Mouse (Mus musculus) stomach, embryonic 14.5 days (tissue): ENCODE results near the gene Arl10. TPM values are rescaled to one million over a fixed set of nuclear protein-coding genes. Genes with fewer than 3 reads are reported as not detected.

Experiments used
- ATAC-seq: fragments of 200-750 bp; cut with Nextera tagmentation; 2 replicates; pipeline ENCODE4 v1.8.0; 2017; ENCODE audit warnings: low read depth, moderate TSS enrichment; ENCODE audit not compliant: insufficient number of reproducible peaks, insufficient read depth, low FRiP score
- H3K27ac ChIP-seq: fragments of 300-500 bp; sonication (generic); 2 replicates; pipeline ENCODE4 v1.5.1; 2014; ENCODE audit warnings: mild to moderate bottlenecking, low read length, moderate library complexity, mixed read lengths
- H3K27me3 ChIP-seq: fragments of 300-500 bp; sonication (generic); 2 replicates; pipeline ENCODE4 v1.6.1; 2014; ENCODE audit warnings: low read length, control low read depth, mixed read lengths; ENCODE audit not compliant: control insufficient read depth, insufficient read depth
- H3K36me3 ChIP-seq: fragments of 300-500 bp; sonication (generic); 2 replicates; pipeline ENCODE4 v1.6.1; 2014; ENCODE audit warnings: mild to moderate bottlenecking, control low read depth, low read length, moderate library complexity, mixed read lengths; ENCODE audit not compliant: control insufficient read depth, insufficient read depth
- H3K4me1 ChIP-seq: fragments of 300-500 bp; sonication (generic); 2 replicates; pipeline ENCODE4 v1.6.1; 2014; ENCODE audit warnings: low read length, control low read depth, mixed read lengths; ENCODE audit not compliant: control insufficient read depth, insufficient read depth
- H3K4me2 ChIP-seq: fragments of 300-500 bp; sonication (generic); replicated peaks from 2 replicates; pipeline ENCODE4 v1.6.1; 2014; ENCODE audit warnings: low read depth, low read length, control low read depth
- H3K4me3 ChIP-seq: fragments of 300-500 bp; sonication (generic); 2 replicates; pipeline ENCODE4 v1.5.1; 2014; ENCODE audit warnings: low read depth, low read length, control low read depth
- H3K9ac ChIP-seq: fragments of 300-500 bp; sonication (generic); replicated peaks from 2 replicates; pipeline ENCODE4 v1.6.1; 2014; ENCODE audit warnings: low read depth, mild to moderate bottlenecking, control low read depth, low read length, moderate library complexity, mixed read lengths
- H3K9me3 ChIP-seq: fragments of 300-500 bp; sonication (generic); 2 replicates; pipeline ENCODE4 v1.6.1; 2016; ENCODE audit warnings: low read depth, low read length, control low read depth; ENCODE audit not compliant: control insufficient read depth
- WGBS: fragments of 180-500 bp; shearing (Covaris S2); extraction: QIAGEN DNeasy Blood & Tissue Kit; methylation state at CpG from one replicate; pipeline ENCODE4 v1.1.7; 2014; 5-methylcytosine and 5-hydroxymethylcytosine counted together
- polyA plus RNA-seq: library from polyadenylated mRNA; unstranded; fragments of >200 nt; fragmentation: Nextera tagmentation; extraction: Ambion mirVana; gene quantifications from 2 replicates; pipeline ENCODE4 v1.2.1, GENCODE M21; 2014

Gene Arl10
- polyA plus RNA-seq, 1 experiment from 2014 or later: 28.9 TPM

DNA sequence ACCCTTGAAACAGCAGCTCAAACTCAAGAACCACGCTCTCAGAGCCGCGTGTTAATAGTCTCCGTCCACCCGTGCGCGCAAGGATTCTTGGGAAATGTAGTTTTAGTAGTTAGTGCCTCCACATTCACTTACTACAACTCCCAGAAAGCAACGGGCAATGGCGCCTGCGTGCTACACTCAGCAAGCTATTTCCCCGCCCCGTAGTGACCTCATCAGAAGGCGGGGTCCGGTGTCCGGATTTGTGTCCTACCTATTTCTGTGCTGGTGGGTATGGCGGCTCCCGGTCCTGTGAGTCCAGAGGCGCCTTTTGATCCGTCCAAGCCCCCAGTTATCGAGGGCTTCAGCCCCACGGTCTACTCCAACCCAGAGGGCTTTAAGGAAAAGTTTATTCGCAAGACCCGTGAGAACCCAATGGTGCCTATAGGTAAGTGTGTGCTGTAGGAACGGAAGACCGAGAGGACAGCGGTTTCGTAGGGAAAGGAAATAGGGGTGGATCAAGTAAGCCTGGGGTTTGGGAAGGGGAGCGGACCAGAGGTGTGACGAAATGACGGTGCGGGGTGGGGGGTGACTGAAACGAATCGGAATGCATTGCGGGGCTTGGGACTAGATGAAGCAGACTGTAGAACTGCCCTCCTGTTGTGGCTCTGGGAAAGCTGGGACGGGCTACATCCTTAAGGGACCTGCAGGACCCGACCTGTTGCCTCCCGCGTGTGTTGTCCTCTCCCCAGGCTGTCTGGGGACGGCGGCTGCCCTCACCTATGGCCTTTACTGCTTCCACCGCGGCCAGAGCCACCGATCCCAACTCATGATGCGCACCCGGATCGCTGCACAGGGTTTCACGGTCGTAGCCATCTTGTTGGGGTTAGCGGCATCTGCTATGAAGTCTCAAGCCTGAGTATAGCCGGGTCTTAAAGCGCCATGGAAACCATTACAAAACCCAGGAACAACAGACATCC is 15.5 kb downstream of the Arl10 start, which contains the start of the genes Nop16 and Higd2a:
TSS of gene Nop16 (minus strand) at position 95 of the 956 bp plus-strand sequence.
TSS of gene Higd2a (plus strand) at position 212 of the 956 bp plus-strand sequence.
- peaks cover 18% of the 10 kb centered on the region; the same call in 1 of the 2 replicates for H3K36me3 ChIP-seq
- H3K9me3 ChIP-seq: no peaks in the 10 kb centered on the region
- under 1% methylated on average over 51 of the region's 51 CpGs for WGBS

GRCm38 (mm10) chr13:54591776-54592356 is 17.1 kb downstream of the Arl10 start:
- WGBS: 91% methylated on average over 8 of the region's 8 CpGs
- no peaks in the 10 kb centered on the region for H3K27me3 ChIP-seq
- 0 out of 2 replicates have a peak overlapping the region, but pooled peaks have one; percentile 66 for H3K4me2 ChIP-seq
- H3K9me3 ChIP-seq: no peaks in the 10 kb centered on the region
- ATAC-seq: no peak
- no peak overlapping the region for H3K4me3 ChIP-seq
- H3K9ac ChIP-seq: no peak overlapping the region
- no peak overlapping the region for H3K27ac ChIP-seq
- no peaks in the 10 kb centered on the region for H3K4me1 ChIP-seq
- H3K36me3 ChIP-seq: peaks cover 13% of the 10 kb centered on the region; the same call in 1 of the 2 replicates

More for the DNA sequence above, 15.5 kb downstream of the Arl10 start, which contains the start of the genes Nop16 and Higd2a:
- H3K9ac ChIP-seq: peak within 1 kb of the TSS; percentile 70
- H3K27ac ChIP-seq: peak within 1 kb of the TSS; percentile 71; the same call in 1 of the 2 replicates
- H3K27me3 ChIP-seq: no peaks in the 10 kb centered on the region
- peak within 1 kb of the TSS; percentile 66 for H3K4me2 ChIP-seq
- peak within 1 kb of the TSS; percentile 83 for H3K4me3 ChIP-seq
- ATAC-seq: peak; percentile 98
- no peaks in the 10 kb centered on the region for H3K4me1 ChIP-seq

DNA sequence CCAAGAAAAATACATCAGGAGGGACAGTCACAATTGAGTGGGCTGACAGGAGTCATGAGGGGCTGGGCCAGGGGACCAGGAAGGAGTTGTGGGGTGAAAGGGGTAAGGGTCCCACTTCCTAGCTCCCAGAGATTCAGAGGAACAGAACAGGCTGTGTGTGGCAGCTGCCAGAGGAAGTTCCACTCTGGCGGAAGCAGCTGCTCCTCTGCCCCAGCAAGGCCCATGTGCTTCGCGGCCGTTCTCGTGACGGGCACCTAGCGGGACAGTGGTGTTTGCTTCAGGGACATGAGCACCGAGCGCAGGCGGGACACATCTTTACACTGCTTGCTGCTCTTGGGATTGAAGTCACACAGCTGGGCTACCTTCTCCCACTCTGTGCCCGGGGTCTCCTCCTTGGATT is 18.8 kb downstream of the Arl10 start:
- Histone ChIP-seq H3K4me1 (no peaks in the 10 kb centered on the region), H3K9ac (no peak overlapping the region), H3K9me3 (no peaks in the 10 kb centered on the region), H3K4me2 (no peak overlapping the region), H3K36me3 (peaks cover 8% of the 10 kb centered on the region; the same call in 1 of the 2 replicates), H3K27me3 (no peaks in the 10 kb centered on the region), H3K4me3 (no peak overlapping the region), H3K27ac (no peak overlapping the region)
- WGBS: 84% methylated on average over 11 of the region's 11 CpGs
- ATAC-seq: no peak

DNA sequence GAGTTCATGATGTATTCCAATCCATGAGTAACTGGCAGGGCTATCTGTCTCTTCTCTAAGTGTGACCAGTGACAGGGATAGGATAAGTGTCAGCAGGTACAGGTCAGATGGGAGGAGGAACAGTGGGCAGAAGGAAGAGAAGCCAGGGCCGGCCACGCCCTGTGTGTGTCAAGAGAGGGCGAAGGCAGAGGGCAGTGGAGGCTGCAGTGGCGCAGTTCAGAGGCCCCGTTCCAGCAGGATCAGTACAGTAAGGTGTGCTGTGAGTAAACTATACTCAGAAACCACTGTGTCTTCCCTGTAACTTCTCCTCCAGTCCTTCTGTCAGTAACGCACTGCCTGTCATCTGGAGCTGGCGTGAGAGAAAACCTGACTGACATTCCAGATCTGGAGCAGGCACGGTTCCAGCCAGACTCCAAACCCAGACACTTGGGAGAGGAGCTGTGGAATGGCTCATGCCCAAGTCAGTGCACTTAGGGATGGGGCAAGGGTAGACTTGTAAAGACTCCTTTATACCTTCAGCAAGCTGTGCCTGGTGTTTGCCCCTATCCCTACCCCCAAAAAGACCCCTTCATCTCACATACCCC is 21.4 kb downstream of the Arl10 start:
- ATAC-seq: peak; percentile 31; the same call in 1 of the 2 replicates
- WGBS: 62% methylated on average over 8 of the region's 8 CpGs
- H3K27ac ChIP-seq: no peak overlapping the region

GRCm38 (mm10) chr13:54596870-54597269 is 22.1 kb downstream of the Arl10 start:
- H3K9me3 ChIP-seq: no peaks in the 10 kb centered on the region
- no peak overlapping the region for H3K4me3 ChIP-seq
- no peak for ATAC-seq
- H3K27ac ChIP-seq: no peak overlapping the region
- H3K36me3 ChIP-seq: peaks cover 8% of the 10 kb centered on the region; the same call in 1 of the 2 replicates
- H3K4me1 ChIP-seq: no peaks in the 10 kb centered on the region
- no peak overlapping the region for H3K9ac ChIP-seq
- WGBS: 55% methylated on average over 5 of the region's 5 CpGs
- H3K27me3 ChIP-seq: no peaks in the 10 kb centered on the region
- no peak overlapping the region for H3K4me2 ChIP-seq

More for the DNA sequence above, 21.4 kb downstream of the Arl10 start:
- no peaks in the 10 kb centered on the region for H3K4me1 ChIP-seq
- no peaks in the 10 kb centered on the region for H3K27me3 ChIP-seq
- H3K36me3 ChIP-seq: peaks cover 8% of the 10 kb centered on the region; the same call in 1 of the 2 replicates
- H3K4me3 ChIP-seq: no peak overlapping the region
- no peaks in the 10 kb centered on the region for H3K9me3 ChIP-seq
- H3K4me2 ChIP-seq: no peak overlapping the region
- no peak overlapping the region for H3K9ac ChIP-seq

DNA sequence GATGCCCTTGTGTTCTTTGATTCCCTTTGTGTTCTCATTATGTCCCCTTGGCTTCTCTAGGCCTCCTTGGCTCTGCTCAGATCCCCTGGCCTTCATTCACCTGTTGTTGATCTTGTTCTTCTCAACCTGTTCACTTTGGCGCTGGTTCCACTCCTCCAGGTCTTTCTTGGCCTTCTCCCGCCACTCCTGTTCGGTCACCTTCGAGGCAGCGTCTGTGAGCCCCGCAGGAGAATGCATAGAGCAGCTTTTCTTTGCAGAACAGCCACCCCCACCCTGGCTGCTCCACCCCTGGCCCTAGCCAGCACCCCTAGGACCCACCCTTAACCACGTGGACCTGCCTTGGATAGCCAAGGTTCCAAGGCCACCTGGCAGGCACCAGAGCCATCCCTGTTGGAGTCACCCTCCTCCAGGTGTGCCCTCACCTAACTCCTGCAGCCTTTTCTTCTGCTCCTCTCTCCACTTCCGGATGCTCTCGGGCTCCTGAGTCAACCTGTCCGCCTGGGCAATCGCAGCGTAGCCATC is 23.9 kb downstream of the Arl10 start:
- Histone ChIP-seq H3K4me2 (no peak overlapping the region), H3K4me3 (no peak overlapping the region), H3K9ac (no peak overlapping the region), H3K27me3 (no peaks in the 10 kb centered on the region), H3K36me3 (peaks cover 3% of the 10 kb centered on the region; the same call in 1 of the 2 replicates), H3K27ac (no peak overlapping the region), H3K9me3 (no peaks in the 10 kb centered on the region), H3K4me1 (no peaks in the 10 kb centered on the region)
- WGBS: 88% methylated on average over 12 of the region's 12 CpGs
- ATAC-seq: no peak

- 48% methylated on average over 3 of the region's 3 CpGs for WGBS
- Histone ChIP-seq H3K4me2 (no peak overlapping the region), H3K27ac (no peak overlapping the region), H3K9ac (no peak overlapping the region), H3K4me3 (no peak overlapping the region), H3K4me1 (no peaks in the 10 kb centered on the region), H3K36me3 (peaks cover 3% of the 10 kb centered on the region), H3K27me3 (no peaks in the 10 kb centered on the region), H3K9me3 (no peaks in the 10 kb centered on the region)
- no peak for ATAC-seq
These were observed 27.9 kb downstream of the Arl10 start for GRCm38 (mm10) chr13:54602639-54603111.

GRCm38 (mm10) chr13:54603501-54603900 is 28.7 kb downstream of the Arl10 start:
- Histone ChIP-seq H3K9me3 (no peaks in the 10 kb centered on the region), H3K27me3 (no peaks in the 10 kb centered on the region), H3K36me3 (no peaks in the 10 kb centered on the region; the same call in 1 of the 2 replicates), H3K9ac (no peak overlapping the region), H3K27ac (no peak overlapping the region), H3K4me3 (no peak overlapping the region), H3K4me1 (no peaks in the 10 kb centered on the region), H3K4me2 (no peak overlapping the region)
- ATAC-seq: no peak
